Mouse (Mus musculus): Measurements from ENCODE around the gene Ifng.

DNA sequence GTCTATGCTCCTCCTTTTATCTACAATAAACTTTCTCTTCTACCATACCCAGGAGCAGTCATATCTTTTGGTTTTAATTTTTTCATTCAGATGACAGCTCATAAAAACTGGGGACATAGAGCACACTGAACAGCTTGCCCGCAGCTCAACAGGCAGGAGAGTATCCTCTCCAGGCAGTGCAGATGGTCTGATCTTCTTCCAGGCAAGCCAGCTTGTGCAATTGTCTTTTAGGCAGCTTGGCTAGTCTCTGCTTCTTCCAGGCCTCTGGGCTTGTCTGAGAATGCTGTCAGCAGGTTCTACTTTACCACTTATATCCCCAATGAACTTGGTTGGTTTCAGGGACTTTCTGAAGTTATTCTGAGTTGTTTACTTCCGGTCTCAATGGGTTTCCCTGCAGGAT, 35.9 kb downstream of the Ifng start:
- TF ChIP-seq GATA1 (IDR thresholded peaks at IDR 0.05; ENCODE audit: borderline replicate concordance, low read length): no peak
- no peak for TF ChIP-seq FLI1 (IDR thresholded peaks at IDR 0.05; ENCODE audit: low read length)
